Mouse (Mus musculus): ENCODE data around the gene Nup85.

Nup85 gene

DNA sequence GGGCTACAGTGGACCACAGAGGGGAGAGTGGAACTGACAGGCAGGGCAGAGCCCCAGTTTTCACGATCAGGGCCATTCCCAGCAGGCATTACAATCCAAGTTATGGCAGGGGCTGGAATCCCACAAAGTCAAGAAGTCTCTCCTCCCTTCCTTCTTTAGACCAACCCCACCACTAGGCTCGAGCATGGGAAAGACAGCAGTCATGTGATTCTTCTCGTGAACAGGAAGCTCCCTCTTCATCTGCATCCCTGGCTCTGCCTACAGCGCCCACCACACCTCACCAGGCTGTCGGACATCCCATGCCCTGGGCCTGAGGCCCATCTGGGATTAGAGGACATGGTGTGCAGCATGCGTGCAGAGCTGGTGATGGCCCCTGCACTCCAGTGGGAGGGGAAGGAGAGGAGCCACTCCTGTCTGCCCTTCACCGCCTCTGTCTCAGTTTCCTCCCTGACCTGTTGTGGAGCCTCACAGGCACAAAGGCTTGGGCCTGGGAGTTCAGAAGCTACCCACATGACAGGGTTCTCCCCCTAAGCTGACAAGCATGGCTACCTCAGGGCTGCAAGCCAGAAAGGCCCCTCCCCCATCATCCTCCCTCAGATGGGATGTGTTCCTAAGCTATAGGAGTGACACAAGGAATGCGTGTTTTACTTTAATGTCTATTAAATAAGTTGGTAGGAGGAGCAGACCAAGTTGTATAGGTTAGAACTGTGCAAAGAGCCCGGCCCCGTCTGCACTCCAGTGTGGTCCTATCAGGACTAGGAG, 50.3 kb downstream of the Nup85 start:
- DNase-seq (ENCODE audit: low spot score) = no peak

DNA sequence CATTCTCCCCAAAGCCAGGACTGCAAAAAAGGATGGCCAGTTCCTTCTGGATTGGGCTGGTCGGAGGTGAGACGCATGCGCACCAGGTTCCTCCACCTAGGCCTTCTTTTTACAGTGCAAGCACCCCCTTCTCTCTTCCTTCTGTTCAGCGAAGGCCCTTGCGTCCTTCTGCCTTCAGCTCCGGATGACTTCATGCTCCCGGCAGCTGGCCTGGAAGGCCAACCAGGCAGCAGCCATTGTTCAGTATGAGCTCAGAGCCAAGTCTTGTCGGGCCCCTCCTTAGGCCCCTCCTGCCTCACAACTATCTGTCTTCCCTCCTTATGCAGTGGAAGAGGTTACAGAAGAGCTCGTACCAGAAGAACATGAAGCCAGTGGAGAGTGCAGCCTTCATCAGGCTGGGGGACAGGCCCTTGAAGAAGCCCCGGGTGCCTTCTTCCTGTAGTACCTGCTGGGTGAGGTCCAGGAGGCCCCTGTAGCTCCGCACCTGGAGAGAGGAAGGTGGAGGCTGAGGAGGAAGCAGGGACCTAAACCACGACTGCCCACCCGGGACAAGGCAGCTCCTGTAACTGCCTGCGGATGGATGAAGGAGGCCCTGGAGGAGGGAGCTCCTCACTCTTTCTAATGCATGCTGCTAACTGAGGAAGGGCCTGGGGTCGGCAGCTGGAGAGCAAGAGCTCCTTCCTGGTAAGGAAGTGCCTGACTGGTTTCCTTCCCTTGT, 51.0 kb downstream of the Nup85 start:
- no peak for DNase-seq (ENCODE audit: low spot score)

DNA sequence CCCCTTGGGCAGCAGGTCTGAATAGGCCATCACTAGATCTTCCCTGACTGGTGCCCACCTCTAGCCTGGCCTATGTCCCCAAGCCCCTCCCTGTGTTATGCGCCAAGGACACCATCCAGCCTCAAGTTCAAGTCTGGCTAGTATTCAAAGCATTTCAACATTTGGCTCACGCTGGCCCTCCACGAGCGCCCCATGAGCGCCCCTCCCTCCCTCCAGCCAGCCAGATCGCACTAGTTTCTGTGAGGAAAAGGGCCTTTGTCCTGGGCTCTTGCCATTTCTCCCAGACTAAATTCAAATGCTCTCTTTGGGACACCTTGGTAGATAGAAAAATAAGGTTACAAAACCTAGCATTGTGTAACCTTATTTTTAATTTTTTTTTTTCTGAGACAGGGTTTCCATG, 51.6 kb downstream of the Nup85 start:
- no peak for DNase-seq (ENCODE audit: low spot score)

DNA sequence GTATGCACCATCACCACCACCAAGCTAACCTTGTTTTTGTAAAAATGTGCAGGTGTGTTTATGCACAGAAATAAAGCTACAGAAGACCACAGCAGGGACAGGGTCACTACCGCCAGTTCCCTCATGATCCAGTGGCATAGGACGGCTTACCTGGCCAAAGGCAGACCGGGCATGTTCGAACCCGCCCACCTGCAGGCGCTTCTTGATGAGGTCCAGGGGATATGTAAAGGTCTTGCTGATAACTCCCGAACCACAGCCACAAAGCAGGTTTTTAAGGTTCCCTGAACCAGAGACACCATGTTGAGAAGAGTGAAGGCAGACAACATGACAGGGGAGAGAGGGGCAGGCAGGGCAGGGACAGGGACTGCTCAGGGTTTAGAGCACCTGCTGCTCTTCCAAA, 52.1 kb downstream of the Nup85 start:
- no peak for DNase-seq (ENCODE audit: low spot score)

DNA sequence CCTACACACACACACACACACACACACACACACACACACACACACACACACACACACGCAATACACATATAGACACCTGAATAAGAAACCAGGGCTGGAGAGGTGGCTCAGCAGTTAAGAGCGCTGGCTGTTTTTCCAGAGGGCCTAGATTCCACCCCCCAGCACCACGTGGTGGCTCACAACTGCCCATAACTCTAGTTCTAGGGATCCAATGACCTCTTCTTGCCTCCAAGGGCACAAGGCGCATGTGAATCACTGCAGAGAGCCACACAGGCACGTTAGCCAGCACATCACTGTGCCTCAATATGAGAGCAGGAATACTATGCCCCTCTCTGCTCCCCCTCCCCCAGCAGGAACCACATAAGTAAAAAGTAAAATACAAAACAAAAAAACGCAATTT, 52.7 kb downstream of the Nup85 start:
- no peak for DNase-seq (ENCODE audit: low spot score)

DNA sequence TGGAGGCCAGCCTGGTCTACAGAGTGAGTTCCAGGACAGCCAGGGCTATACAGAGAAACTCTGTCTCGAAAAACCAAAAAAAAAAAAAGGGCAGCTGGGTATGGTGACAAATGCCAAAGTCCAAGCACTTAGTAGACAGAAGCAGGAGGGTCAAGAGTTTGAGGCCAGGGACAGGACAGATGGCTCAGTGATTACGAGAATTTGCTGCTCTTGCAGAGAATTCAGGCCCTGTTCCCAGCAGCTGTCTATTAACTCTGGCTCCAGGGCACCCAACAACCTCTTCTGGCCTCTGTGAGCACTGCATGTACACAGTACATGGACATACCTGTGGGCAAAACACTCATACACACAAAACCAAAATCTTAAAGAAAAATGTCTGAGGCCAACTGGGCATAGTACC, 53.8 kb downstream of the Nup85 start:
- DNase-seq (ENCODE audit: low spot score) = no peak

DNA sequence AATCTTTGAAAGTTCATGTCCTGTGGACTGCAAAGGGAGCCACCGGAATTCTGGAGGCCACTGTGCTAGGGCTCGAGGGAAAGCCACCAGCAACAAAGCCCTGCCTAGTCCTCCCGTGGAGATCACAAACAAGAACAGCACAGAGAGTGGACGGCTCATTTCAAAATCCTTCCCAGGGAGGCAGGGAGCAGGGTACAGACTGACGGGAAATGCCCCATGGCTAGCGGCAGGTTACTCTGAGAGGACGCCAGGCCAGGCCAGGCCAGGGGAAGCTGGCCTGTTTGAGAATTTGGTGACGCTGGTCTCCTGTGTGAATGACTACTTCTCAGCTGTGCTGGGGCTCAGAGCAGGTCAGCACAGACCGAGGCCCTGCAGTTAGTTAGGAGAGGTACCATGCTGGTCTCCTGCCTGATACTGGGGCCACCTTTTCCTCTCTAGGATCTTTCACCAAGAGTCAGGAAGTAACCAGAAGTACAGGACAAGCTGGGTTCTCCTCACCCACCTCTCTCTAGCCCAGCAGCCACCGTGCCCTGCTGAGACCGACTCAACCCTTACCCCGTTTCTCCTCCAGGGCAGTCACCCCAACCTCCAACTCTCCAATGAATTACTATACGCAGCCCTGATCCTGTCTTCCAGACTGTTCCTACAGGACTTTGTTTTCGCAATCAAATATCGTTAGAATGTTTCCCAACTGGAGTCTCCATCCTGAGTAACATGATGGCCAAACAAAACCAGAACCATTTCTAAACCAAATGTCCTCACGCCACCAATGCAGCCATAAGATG, 54.7 kb downstream of the Nup85 start:
- DNase-seq (ENCODE audit: low spot score) = no peak

DNA sequence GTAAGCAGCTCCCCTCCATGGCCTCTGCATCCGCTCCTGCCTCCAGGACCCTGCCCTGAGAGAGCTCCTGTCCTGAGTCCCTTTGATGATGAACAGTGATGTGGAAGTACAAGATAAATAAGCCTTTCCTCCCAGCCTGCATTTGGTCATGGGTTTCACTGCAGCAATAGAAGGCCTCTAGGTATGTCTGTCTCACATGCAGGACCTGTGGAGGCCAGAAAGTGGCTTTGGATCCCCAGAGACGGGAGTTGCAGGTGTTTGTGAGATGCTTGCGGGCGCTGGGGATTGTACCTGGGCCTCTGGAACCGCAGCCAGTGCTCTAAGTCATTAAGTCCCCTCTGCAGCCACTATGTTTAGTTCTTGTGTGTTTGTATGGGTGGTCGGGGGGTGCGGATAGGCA, 55.7 kb downstream of the Nup85 start:
- DNase-seq (ENCODE audit: low spot score) = no peak

DNA sequence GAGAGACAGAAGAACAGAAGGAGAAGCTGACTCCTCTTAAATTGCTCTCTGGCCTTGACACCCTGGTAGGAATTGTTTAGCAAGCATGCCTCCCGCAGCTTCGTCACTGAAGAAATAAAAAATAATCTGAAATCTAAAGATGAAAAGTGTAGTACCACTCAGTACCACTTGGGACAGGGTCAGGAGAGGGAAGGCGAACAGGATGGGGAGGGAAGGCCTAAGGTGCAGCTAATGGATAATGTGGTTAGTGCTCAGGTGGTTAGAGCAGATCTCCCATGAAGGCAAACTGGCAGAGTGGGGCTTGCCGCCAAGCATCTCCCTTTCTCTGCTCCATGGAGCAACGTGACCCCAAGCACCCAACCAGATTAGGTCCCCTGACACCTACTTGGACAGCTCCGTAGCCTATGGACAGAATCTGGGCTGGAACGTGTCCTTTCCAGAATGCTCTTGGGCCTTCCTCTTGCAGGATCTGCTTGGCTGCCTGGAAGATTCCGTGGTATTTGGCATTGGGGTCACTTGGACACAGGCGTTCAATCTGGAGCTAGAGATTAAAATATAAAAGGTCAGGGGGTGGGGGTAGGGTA, 59.3 kb downstream of the Nup85 start:
- no peak for DNase-seq (ENCODE audit: low spot score)

DNA sequence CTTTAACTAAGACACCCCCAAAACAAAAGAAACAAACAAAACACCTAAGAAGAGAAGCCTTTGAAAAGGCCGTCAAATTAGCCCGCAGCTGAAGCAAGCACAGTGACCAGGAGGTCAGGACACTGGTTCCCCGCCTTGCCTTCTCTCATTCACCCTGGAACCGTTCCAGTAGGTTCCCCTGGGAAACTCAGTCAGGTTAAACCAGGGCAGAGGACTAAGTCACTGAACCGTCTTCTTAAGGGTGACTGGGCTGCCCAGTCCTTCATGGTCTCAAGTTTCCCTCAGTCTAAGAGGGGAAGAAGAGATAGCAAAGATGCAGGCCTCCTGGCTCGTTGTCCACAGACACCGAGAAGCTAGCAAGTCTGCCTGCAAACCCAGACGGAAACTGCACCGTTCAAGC, 61.6 kb downstream of the Nup85 start:
- DNase-seq (ENCODE audit: low spot score) = no peak

DNA sequence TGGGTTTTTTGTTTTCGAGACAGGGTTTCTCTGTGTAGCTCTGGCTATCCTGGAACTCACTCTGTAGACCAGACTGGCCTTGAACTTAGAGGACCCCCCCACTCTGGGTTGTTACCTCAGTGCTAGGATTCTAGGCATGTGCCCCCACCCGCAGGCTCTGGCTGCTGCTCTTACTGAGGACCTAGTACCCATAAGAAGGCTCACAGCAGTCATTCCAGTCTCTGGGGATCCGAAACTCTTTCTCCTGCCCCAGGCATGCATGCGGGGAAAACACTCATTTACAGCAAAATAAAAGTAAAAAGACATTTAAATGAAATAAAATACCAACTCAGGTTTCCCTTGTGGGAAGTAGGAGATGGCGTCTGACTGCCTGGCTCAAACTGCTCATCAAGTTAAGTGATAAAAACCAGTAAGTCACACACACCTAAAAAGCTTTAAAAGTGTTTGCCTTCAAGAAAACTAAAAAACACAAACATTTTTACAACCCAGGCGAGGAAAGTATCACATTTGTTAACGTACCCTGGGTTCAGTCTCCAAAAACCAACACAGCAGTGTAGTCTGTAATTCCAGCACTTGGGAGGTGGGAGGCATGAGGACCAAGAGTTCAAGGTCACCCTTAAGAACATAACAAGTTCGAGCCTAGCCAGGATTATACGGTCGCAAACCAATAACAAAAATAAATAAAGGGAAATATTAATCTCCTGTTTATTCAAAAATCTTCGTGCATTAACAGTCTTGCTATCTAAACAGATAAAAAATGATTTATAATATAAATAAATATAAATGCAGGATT, 62.8 kb downstream of the Nup85 start:
- no peak for DNase-seq (ENCODE audit: low spot score)

DNA sequence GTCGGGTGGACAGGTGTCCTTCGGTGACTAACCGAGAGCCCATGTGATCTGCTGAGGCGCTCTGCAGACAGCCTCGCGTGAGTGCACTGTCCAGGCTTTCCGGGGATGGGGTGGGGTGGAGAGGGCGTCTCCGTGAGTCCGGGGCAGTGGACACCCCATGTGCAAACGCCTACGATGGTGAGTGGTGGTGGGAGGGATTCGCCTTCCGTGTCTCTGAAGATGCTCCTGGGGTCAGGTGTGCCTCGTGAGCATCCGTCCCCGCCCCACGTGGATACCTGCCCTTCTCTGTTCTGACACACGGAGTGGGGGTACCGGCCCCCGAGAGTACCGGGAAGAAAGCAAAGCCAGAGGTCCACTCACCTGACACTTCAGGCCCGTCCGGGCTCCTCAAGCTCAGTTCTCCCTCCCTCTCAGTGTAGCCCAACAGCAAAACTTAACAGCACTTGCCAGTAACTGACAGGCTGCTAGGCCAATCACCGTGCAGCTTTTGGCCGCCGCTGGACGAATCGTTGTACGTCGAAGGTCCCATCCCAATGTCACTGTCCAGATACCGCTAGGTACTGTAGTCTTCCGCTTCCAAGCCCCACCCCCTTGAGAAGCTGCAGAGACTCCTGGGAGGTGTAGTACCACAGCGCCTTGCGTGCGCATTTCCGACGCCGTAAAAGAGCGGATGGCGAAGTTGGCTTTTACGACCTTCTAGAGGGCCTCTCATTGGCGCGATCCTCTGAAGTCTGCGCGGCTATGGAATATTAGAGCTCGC, 63.7 kb downstream of the Nup85 start, which contains the start of gene Slc25a19:
TSS of gene Slc25a19 (minus strand) at position 591 of the 760 bp plus-strand sequence.
- peak; percentile 100 for DNase-seq (ENCODE audit: low spot score)

DNA sequence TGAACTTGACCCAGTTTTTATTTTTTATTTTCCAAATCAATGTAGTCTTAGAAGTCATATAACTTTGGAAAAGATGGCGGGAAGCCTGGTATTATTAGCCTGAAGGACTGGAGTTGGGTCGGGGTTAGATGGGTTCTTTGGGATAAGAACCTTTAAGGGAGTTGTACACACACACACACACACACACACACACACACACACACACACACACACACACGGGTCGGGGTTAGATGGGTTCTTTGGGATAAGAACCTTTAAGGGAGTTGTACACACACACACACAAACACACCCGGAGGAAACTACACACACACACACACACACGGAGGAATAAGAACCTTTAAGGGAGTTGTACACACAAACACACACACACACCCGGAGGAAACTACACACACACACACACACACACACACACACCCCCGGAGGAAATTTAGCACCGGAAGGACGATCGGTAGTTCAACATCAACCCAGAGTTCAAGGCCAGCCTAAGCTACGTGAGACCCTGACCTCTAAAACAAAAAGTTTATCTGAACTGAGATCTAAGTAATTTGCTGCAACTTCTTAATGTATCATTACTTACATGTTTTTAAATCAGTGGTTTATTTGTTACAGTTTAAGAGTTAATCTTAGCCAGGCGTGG, 64.3 kb downstream of the Nup85 start:
- no peak for DNase-seq (ENCODE audit: low spot score)

DNA sequence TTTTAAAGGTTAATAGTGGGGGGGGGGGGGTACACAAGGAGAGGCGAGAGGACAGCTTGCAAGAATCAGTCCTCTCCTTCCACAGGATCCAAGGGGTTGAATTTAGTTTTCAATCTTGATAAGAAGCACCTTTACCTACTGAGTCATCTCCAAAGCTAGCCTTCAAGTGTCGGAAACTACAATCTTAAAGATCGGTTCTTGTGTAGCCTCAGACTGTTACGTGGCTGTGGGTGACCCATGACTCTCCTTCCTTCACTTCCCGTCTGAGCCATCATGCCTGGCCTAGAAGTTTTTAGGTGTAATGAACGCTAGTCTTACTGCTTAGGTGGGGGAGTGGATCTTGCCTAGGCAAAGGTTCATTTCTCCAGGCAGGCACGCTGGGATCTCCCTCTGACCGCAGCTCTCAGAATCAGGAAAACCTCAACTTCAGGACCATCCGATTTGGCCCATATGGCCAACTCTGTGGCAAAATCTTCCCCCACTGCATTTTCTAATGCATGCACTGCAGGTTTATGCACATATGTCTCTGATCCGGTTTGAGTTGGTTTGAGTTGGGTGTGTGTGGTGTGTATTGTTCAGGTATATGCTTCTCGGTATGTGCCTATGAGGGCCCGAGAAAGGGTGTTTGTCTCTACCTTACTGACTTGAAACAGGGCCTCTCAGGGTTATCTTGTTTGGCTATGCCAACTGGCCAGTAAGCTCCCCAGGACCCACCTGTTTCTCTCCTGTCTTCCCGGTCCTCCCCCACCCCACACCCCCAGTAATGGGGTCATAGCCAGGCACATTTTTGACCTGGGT, 65.7 kb downstream of the Nup85 start:
- no peak for DNase-seq (ENCODE audit: low spot score)

DNA sequence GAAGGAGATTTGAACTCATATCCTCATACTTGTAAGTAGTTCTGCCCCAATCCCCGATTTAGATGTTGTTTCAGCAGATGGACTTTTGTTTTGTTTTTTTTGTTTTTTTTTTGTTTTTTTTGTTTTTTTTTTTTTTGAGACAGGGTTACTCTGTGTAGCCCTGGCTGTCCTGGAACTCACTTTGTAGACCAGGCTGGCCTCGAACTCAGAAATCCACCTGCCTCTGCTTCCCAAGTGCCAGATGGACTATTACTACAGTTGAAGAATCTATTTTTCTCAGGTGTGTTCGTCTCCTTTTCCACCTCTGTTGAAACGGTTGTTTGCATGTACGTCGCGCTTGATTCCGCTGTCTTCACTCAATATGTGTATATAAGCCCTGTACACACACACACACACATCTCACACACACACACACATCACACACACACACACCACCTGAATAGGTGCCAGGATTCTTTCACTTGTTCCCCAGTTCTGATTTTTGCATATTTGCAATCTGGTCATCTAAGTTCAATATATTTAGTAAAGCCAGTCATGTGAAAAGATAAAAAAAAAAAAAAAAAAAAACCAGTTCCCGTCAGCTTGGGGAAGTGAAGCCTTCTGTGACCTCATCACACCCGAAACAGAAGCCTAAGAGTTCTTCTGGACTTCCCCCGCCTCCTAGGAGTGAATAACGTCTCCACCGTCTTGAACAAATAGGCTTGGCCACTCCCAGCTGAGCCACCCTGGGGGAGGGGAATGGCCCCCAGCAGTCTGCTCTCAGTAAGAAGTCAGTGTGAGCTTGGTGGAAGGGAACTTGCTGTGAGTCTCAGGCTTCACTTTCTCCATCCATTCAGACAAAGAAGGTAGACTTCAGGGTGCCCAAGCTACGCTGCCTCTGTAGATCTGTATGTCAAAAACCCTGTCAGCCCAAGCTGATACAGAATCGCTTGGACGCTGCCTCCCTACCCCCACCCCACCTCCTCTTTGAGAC, 66.6 kb downstream of the Nup85 start:
- no peak for DNase-seq (ENCODE audit: low spot score)

DNA sequence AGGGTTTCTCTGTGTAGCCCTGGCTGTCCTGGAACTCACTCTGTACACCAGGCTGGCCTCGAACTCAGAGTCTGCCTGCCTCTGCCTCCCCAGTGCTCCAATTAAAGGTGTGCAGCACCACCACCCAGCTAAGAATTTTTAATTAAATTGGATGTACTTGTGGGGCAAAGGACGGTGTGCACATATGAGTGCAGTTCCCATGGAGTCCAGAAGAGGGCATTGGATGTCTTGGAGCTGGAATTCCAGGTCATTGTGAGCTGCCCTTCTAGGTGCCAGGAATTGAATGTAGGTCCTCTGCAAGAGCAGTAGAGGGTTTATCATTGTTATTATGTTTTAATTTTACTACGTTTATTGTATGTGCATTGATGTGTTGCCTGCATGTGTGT, 67.3 kb downstream of the Nup85 start:
- DNase-seq (ENCODE audit: low spot score) = peak; percentile 67

DNA sequence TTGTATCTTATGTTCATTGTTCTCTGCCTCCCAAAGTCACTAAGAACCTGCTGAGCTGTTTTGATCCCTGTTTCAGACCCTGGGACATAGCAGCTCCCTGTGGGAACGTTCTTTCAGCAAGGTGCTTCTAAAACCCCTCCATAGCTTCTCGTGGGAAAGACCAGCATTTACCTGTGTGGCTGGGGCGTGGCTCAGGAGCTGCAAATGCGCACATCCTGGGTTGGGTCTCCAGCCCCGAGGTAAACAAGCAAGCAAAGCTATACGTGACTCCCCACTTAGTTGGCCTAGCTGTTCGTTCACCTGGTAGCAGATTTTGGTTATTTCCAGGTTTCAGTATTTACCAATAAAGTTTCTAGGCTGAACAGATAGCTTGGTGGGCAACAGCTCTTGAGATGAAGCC, 68.0 kb downstream of the Nup85 start:
- no peak for DNase-seq (ENCODE audit: low spot score)

DNA sequence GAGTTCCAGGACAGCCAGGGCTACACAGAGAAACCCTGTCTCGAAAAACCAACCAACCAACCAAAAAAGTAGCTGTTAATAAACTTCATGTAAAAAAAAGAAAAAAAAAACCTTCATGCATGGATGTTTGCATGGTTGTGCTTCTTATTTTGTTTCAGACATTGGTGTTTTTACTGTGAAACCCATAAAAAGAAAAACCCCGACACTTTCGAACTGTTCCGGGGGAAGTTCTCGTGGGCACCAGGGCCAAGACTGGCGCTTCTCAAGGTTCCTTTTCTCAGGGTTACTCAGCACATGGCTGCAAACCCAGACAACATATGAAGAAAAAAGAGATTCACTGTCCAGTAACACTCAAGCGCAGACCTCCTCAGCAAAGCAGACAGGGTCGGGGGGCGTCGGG, 68.6 kb downstream of the Nup85 start:
- no peak for DNase-seq (ENCODE audit: low spot score)

All from embryo, embryonic 10 days (tissue).